Mouse (Mus musculus) thymus, adult 2 months (tissue): Measurements from ENCODE around the gene Hk1.

Experiments
- CTCF ChIP-seq: fragments of 200-500 bp; IDR thresholded peaks from 2 replicates; pipeline ENCODE4 v1.5.1; 2012; ENCODE audit warnings: mild to moderate bottlenecking, control low read depth, low read length, moderate library complexity, borderline replicate concordance; ENCODE audit not compliant: control insufficient read depth, poor library complexity, insufficient read depth; ENCODE audit errors: extremely low read depth
- POLR2A ChIP-seq: fragments of 200-500 bp; IDR thresholded peaks from 2 replicates; pipeline ENCODE4 v1.6.1; 2012; ENCODE audit warnings: mild to moderate bottlenecking, low read length, control low read depth, moderate library complexity; ENCODE audit not compliant: control insufficient read depth, poor library complexity, insufficient read depth; ENCODE audit errors: extremely low read depth

DNA sequence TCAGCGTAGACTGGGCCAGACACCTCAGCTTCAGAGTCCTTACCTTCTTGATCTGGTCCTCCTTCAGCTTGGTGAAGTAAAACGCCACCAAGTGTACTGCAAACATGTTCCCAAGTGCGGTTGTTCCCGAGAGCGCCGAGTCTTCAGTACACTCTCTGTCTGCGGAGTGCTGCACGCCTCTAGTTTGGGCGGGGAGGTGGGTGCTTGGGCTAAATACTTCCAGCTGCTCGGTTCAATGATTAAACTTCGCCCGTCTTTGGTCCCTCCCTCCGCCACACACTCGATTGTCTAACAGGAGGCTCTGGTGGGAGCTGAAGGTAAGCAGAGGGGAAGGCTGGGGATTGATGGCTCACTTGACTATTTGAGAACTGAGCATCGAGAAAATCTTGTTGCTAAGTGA, 42.5 kb upstream of the Hk1 start, which contains the start of gene Hkdc1:
- TF ChIP-seq CTCF (no peak), POLR2A (no peak)
